Mouse (Mus musculus) myocyte (in vitro differentiated cells): ENCODE measurements around the gene Adcy2.

Experiments
- E2F4 ChIP-seq: IDR thresholded peaks from one replicate; pipeline ENCODE4 v1.6.1; 2011; ENCODE audit warnings: mild to moderate bottlenecking, control low read depth, moderate library complexity; ENCODE audit not compliant: insufficient read depth
- MYOD1 ChIP-seq, 3 experiments: IDR thresholded peaks; one replicate each; pipeline ENCODE4 v1.6.1; 2011; ENCODE audit warnings: control low read depth in 2 of 3, low read depth in 2 of 3, mild to moderate bottlenecking in 2 of 3, moderate library complexity in 1 of 3; ENCODE audit not compliant: insufficient read length in 2 of 3, control insufficient read depth in 1 of 3
- MYOG ChIP-seq, 3 experiments: IDR thresholded peaks; one replicate each; pipeline ENCODE4 v1.6.1; 2011; ENCODE audit warnings: control low read depth in 2 of 3, low read depth in 2 of 3, mild to moderate bottlenecking in 2 of 3; ENCODE audit not compliant: insufficient read length in 2 of 3, control insufficient read depth in 1 of 3, insufficient read depth in 1 of 3
- POLR2A ChIP-seq: IDR thresholded peaks from one replicate; pipeline ENCODE4 v1.6.1; 2011; ENCODE audit warnings: low read depth, mild to moderate bottlenecking, control low read depth, moderate library complexity; ENCODE audit not compliant: insufficient read length
- SRF ChIP-seq: IDR thresholded peaks from one replicate; pipeline ENCODE4 v1.6.1; 2011; ENCODE audit warnings: low read depth; ENCODE audit not compliant: control insufficient read depth, insufficient read length

GRCm38 (mm10) chr13:68787286-68788061, 211.9 kb downstream of the Adcy2 start:
- TF ChIP-seq POLR2A (no peak), SRF (no peak), E2F4 (no peak), MYOD1 (IDR thresholded peaks at IDR 0.05; ENCODE audit: control insufficient read depth in 1 of 3, insufficient read length in 2 of 3, low read depth in 2 of 3) (no peak), MYOG (IDR thresholded peaks at IDR 0.05; ENCODE audit: control insufficient read depth in 1 of 3, insufficient read depth in 1 of 3, insufficient read length in 2 of 3, low read depth in 2 of 3) (no peak)
